Comparison of ENCODE assay signal across 8 mouse cellular contexts in the genomic region with DNA sequence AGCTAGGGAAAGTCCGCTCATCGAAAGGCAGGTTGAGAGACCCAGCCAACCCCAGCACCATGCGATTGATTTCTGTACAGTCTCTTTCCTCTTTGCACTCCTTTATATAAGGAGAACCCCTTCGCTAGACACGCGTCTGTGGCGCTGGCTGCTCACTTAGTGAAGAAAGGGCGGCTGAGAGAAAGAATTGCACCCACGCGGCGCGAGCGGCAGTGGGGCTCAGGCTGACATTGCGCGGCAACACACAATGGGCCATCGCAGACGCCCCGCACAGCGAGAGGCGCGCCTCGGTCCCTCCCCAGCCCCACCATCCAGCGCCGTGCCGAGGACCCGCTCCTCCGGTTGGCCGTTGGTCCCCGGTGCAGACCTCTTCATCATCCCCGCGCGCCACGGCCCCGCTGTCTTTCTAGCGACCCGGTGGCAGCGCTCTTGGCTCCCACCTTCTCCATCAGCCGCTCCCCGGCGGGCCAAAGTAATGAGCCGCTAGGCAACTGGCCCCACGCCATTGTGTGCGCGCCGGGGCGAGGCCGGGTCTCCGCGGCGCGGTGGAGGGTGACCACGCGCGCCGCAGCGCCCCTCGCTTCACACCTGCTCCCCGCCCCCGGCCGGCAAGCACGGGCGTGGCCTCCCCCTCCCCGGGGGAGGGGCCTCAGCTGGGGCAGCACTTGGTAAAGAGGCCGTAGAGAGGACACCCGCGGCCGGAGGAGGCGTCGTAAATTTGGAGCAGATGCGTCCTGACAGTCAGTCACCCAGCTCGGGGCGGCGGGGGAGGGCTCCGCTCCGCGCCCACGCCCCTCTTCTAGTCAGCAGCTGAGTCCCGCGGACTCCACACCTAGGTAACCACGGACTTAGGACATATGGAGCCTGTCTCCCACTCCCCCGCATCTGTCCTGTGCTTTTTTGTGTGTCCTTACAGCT. TPM values are rescaled to one million over a fixed set of nuclear protein-coding genes. Genes with fewer than 3 reads are reported as not detected.
DNase-seq lines count a peak whose midpoint lies in the region; TF ChIP-seq lines count a peak whose summit lies in the region.
"Had no signal": no experiment of that assay in that cellular context is flagged by ENCODE, and none has a peak within 500 bp of the region (broad histone marks: within the 10 kb centered on the region; RNA-seq: fewer than 3 reads in every experiment).

No protein-coding gene starts in this region.

- peak overlapping the region; percentile 62 for H3K4me3 ChIP-seq in embryonic facial prominence, embryonic 10.5 days
- peak overlapping the region; percentile 39 for H3K4me3 ChIP-seq in small intestine, adult 2 months (ENCODE audit: low read depth, low read length)

- TF ChIP-seq CTCF in small intestine, adult 2 months (IDR thresholded peaks at IDR 0.05; ENCODE audit: extremely low read depth, insufficient read length, insufficient replicate concordance, low read depth, low read length): no peak

- H3K27me3 ChIP-seq in embryonic facial prominence, embryonic 10.5 days (replicated peaks; ENCODE audit: low read depth, poor library complexity, severe bottlenecking): peaks cover 92% of the 10 kb centered on the region
- H3K27me3 ChIP-seq in small intestine, adult 2 months (ENCODE audit: control insufficient read depth, insufficient read depth, low read length): peaks cover 60% of the 10 kb centered on the region

- H3K9me3 ChIP-seq in embryonic facial prominence, embryonic 10.5 days: no peaks in the 10 kb centered on the region

- H3K27ac ChIP-seq in embryonic facial prominence, embryonic 10.5 days (replicated peaks): peak overlapping the region; percentile 59
- no peak overlapping the region for H3K27ac ChIP-seq in small intestine, adult 2 months (ENCODE audit: insufficient read depth, low read depth, low read length)

- under 1% methylated on average over 81 of the region's 81 CpGs for WGBS in embryonic facial prominence, embryonic 10.5 days
- 2% methylated on average over 81 of the region's 81 CpGs for WGBS in small intestine, adult 2 months

- H3K4me1 ChIP-seq in embryonic facial prominence, embryonic 10.5 days: peaks cover 25% of the 10 kb centered on the region
- peaks cover 7% of the 10 kb centered on the region for H3K4me1 ChIP-seq in small intestine, adult 2 months (ENCODE audit: control insufficient read depth, insufficient read depth, insufficient read length, low read length)

- intact Hi-C loops in heart, postnatal 14 days (cut with DNase I): loop anchor here (5.0 kb wide), 2 partner anchors 47 to 177 kb away; no protein-coding TSS in a partner anchor

- DNase-seq in ES-CJ7 (ENCODE audit: low read depth, low spot score) (peak; percentile 45), ZHBTc4 (ENCODE audit: low read depth, low spot score) (peak; percentile 60)
- DNase-seq in embryonic facial prominence, embryonic 10.5 days (ENCODE audit: low spot score): peak; percentile 70
- peak; percentile 31 to 37 for DNase-seq in heart, postnatal 14 days
- DNase-seq in layer of hippocampus, postnatal 10 days (ENCODE audit: low spot score in 2 of 2): peak; percentile 48 to 59
- DNase-seq in lung, postnatal 4 days: peak; percentile 25 to 46

- no peak for TF ChIP-seq POLR2A in small intestine, adult 2 months (IDR thresholded peaks at IDR 0.05; ENCODE audit: low read depth, low read length)

- H3K36me3 ChIP-seq in embryonic facial prominence, embryonic 10.5 days (replicated peaks): no peaks in the 10 kb centered on the region
- no peaks in the 10 kb centered on the region for H3K36me3 ChIP-seq in small intestine, adult 2 months (ENCODE audit: control insufficient read depth, insufficient read depth, low read length)

RNA-seq across cellular contexts. Expression of a gene that starts 27.3 kb away (rescaled TPM):
- polyA plus RNA-seq in embryonic facial prominence, embryonic 10.5 days (2016; fragmentation: Nextera tagmentation; extraction: Ambion mirVana): 4.1 and 9.4 TPM in 2 replicates
- not detected for total RNA-seq in heart, postnatal 14 days (2021)
- total RNA-seq in layer of hippocampus, postnatal 10 days (2021): 10 to 100 TPM; 14.9 to 22.8 TPM
- polyA plus RNA-seq in small intestine, adult 2 months (2012; rRNA removed): 0.96 and 1.9 TPM in 2 replicates
- total RNA-seq: gastrocnemius, postnatal 4 days had no signal

RNA-seq across cellular contexts. Expression of a gene that starts 28.8 kb away (rescaled TPM):
- polyA plus RNA-seq in embryonic facial prominence, embryonic 10.5 days (2016; fragmentation: Nextera tagmentation; extraction: Ambion mirVana): 34.4 and 36.7 TPM in 2 replicates
- total RNA-seq in heart, postnatal 14 days (2021): 10 to 100 TPM; 10.5 to 11.3 TPM
- total RNA-seq in layer of hippocampus, postnatal 10 days (2021): 10 to 100 TPM; 24.5 to 29.1 TPM
- polyA plus RNA-seq in small intestine, adult 2 months (2012; rRNA removed): 11.8 and 16.2 TPM in 2 replicates

RNA-seq across cellular contexts. Expression of a gene that starts 58.6 kb away (rescaled TPM):
- 6.6 and 6.8 TPM in 2 replicates for polyA plus RNA-seq in embryonic facial prominence, embryonic 10.5 days (2016; fragmentation: Nextera tagmentation; extraction: Ambion mirVana)
- 10 to 100 TPM; 41.0 to 44.1 TPM for total RNA-seq in heart, postnatal 14 days (2021)
- total RNA-seq in layer of hippocampus, postnatal 10 days (2021): 1 to 10 TPM; 6.9 to 8.3 TPM
- polyA plus RNA-seq in small intestine, adult 2 months (2012; rRNA removed): 5.1 and 12.0 TPM in 2 replicates

Comparison
In these comparisons a context has a peak if more than half of its experiments do, and no peak if none do; other contexts are left out.
1. RNA of a gene that starts 27.3 kb away (total RNA-seq): 14.9 to 22.8 TPM in layer of hippocampus, postnatal 10 days; not detected in heart, postnatal 14 days; every median in the first group is over 10 times any median in the second.
2. RNA of a gene that starts 58.6 kb away (total RNA-seq): 41.0 to 44.1 TPM in heart, postnatal 14 days; 6.9 to 8.3 TPM in layer of hippocampus, postnatal 10 days; every median in the first group is over 4 times any median in the second.
3. Peak in every context shown above with its lines, with median percentiles within 50 percentile points of each other: DNase-seq.